Mouse (Mus musculus) hindbrain, postnatal 0 days (tissue): ENCODE measurements around the gene Hnrnpa3. TPM values are rescaled to one million over a fixed set of nuclear protein-coding genes. Genes with fewer than 3 reads are reported as not detected.
"Not testable (repeated sequence)": the region's sequence is repeated elsewhere in the genome, so short reads cannot be mapped to it uniquely, and the experiment has no call there.

ENCODE experiments used
- ATAC-seq: fragments of 200-750 bp; cut with Nextera tagmentation; 2 replicates; pipeline ENCODE4 v1.8.0; 2017; ENCODE audit warnings: mild to moderate bottlenecking, moderate TSS enrichment, moderate library complexity
- DNase-seq: peaks from one replicate; pipeline ENCODE4 v3.0.0-alpha.2; 2015; ENCODE audit warnings: low spot score
- H3K27ac ChIP-seq: fragments of 300-500 bp; sonication (generic); 2 replicates; pipeline ENCODE4 v1.5.1; 2014; ENCODE audit warnings: mild to moderate bottlenecking
- H3K27me3 ChIP-seq: fragments of 300-500 bp; sonication (generic); 2 replicates; pipeline ENCODE4 v1.6.1; 2014; ENCODE audit warnings: low read length, mixed read lengths; ENCODE audit not compliant: insufficient read depth
- H3K36me3 ChIP-seq: fragments of 300-500 bp; sonication (generic); 2 replicates; pipeline ENCODE4 v1.6.1; 2014; ENCODE audit warnings: low read length, mixed read lengths; ENCODE audit not compliant: insufficient read depth
- H3K4me1 ChIP-seq: fragments of 300-500 bp; sonication (generic); 2 replicates; pipeline ENCODE4 v1.6.1; 2014; ENCODE audit warnings: antibody characterized with exemption, low read length, mixed read lengths; ENCODE audit not compliant: insufficient read depth
- H3K4me2 ChIP-seq: fragments of 300-500 bp; sonication (generic); 2 replicates; pipeline ENCODE4 v1.6.1; 2014; ENCODE audit warnings: low read depth, mild to moderate bottlenecking, low read length, moderate library complexity, mixed read lengths
- H3K4me3 ChIP-seq: fragments of 300-500 bp; sonication (generic); 2 replicates; pipeline ENCODE4 v1.5.1; 2014; ENCODE audit warnings: low read length
- H3K9ac ChIP-seq: fragments of 300-500 bp; sonication (generic); replicated peaks from 2 replicates; pipeline ENCODE4 v1.6.1; 2014; ENCODE audit warnings: mild to moderate bottlenecking, low read length, moderate library complexity, mixed read lengths
- H3K9me3 ChIP-seq: fragments of 300-500 bp; sonication (generic); 2 replicates; pipeline ENCODE4 v1.6.1; 2016; ENCODE audit warnings: low read length, mixed read lengths
- CTCF ChIP-seq: IDR thresholded peaks from 2 replicates; pipeline ENCODE4 v1.5.1; 2016; ENCODE audit warnings: antibody characterized with exemption, control low read depth, low read depth
- WGBS: fragments of 180-500 bp; shearing (Covaris S2); extraction: QIAGEN DNeasy Blood & Tissue Kit; methylation state at CpG from one replicate; pipeline ENCODE4 v1.1.7; 2014; 5-methylcytosine and 5-hydroxymethylcytosine counted together
- polyA plus RNA-seq: library from polyadenylated mRNA; unstranded; fragments of >200 nt; fragmentation: Nextera tagmentation; extraction: Ambion mirVana; gene quantifications from 2 replicates; pipeline ENCODE4 v1.2.1, GENCODE M21; 2015
- total RNA-seq: library from RNA; depleted of rRNA; stranded (reverse); fragments of >200 nt; gene quantifications from 2 replicates; pipeline ENCODE4 v1.2.3, GENCODE M21; 2014

Hnrnpa3 gene
- total and polyA plus RNA-seq, 2 experiments from 2014 or later = 64.9 to 131 TPM

GRCm38 (mm10) chr2:75631421-75631820, 27.6 kb upstream of the Hnrnpa3 start:
- Histone ChIP-seq H3K4me1 (no peaks in the 10 kb centered on the region), H3K9me3 (no peaks in the 10 kb centered on the region), H3K4me3 (no peak overlapping the region), H3K36me3 (no peaks in the 10 kb centered on the region), H3K4me2 (no peak overlapping the region), H3K27ac (no peak overlapping the region), H3K27me3 (no peaks in the 10 kb centered on the region), H3K9ac (no peak overlapping the region)
- WGBS = 82% methylated on average over 6 of the region's 6 CpGs
- TF ChIP-seq CTCF = no peak
- no peak for DNase-seq
- no peak for ATAC-seq

GRCm38 (mm10) chr2:75632043-75632442, 27.0 kb upstream of the Hnrnpa3 start:
- Histone ChIP-seq H3K36me3 (no peaks in the 10 kb centered on the region), H3K27me3 (no peaks in the 10 kb centered on the region), H3K4me1 (no peaks in the 10 kb centered on the region), H3K4me3 (no peak overlapping the region), H3K9ac (no peak overlapping the region), H3K4me2 (no peak overlapping the region), H3K27ac (no peak overlapping the region), H3K9me3 (no peaks in the 10 kb centered on the region)
- no peak for DNase-seq
- TF ChIP-seq CTCF = no peak
- 80% methylated on average over 6 of the region's 6 CpGs for WGBS
- no peak for ATAC-seq

- ATAC-seq (no peak), DNase-seq (no peak)
- 93% methylated on average over 12 of the region's 12 CpGs for WGBS
- Histone ChIP-seq H3K9ac (no peak overlapping the region), H3K9me3 (no peaks in the 10 kb centered on the region), H3K36me3 (no peaks in the 10 kb centered on the region), H3K4me3 (no peak overlapping the region), H3K27me3 (no peaks in the 10 kb centered on the region), H3K4me1 (no peaks in the 10 kb centered on the region), H3K27ac (no peak overlapping the region), H3K4me2 (no peak overlapping the region)
- no peak for TF ChIP-seq CTCF
Measured at GRCm38 (mm10) chr2:75632721-75633181, 26.3 kb upstream of the Hnrnpa3 start.

- ATAC-seq (no peak), DNase-seq (no peak)
- Histone ChIP-seq H3K4me3 (no peak overlapping the region), H3K9me3 (no peaks in the 10 kb centered on the region), H3K36me3 (no peaks in the 10 kb centered on the region), H3K27me3 (no peaks in the 10 kb centered on the region), H3K27ac (no peak overlapping the region), H3K4me1 (no peaks in the 10 kb centered on the region), H3K4me2 (no peak overlapping the region), H3K9ac (no peak overlapping the region)
- WGBS = 78% methylated on average over 6 of the region's 6 CpGs
- TF ChIP-seq CTCF = no peak
Measured at GRCm38 (mm10) chr2:75633381-75633780, 25.7 kb upstream of the Hnrnpa3 start.

- Histone ChIP-seq H3K9me3 (no peaks in the 10 kb centered on the region), H3K27me3 (no peaks in the 10 kb centered on the region), H3K4me2 (no peak overlapping the region), H3K4me3 (no peak overlapping the region), H3K27ac (no peak overlapping the region), H3K36me3 (no peaks in the 10 kb centered on the region), H3K9ac (no peak overlapping the region), H3K4me1 (no peaks in the 10 kb centered on the region)
- no peak for TF ChIP-seq CTCF
- DNase-seq = no peak
- no peak for ATAC-seq
- WGBS = 75% methylated on average over 5 of the region's 5 CpGs
Measured at GRCm38 (mm10) chr2:75633784-75634183, 25.3 kb upstream of the Hnrnpa3 start.

- H3K4me3 ChIP-seq, H3K4me1 ChIP-seq, ATAC-seq, DNase-seq, H3K27me3 ChIP-seq, H3K4me2 ChIP-seq, H3K9ac ChIP-seq, H3K36me3 ChIP-seq, H3K9me3 ChIP-seq, H3K27ac ChIP-seq: not testable (repeated sequence)
- WGBS = 89% methylated on average over 14 of the region's 14 CpGs
Measured at GRCm38 (mm10) chr2:75634431-75634830, 24.6 kb upstream of the Hnrnpa3 start.

GRCm38 (mm10) chr2:75636261-75637054, 22.6 kb upstream of the Hnrnpa3 start:
- Histone ChIP-seq H3K4me1 (no peaks in the 10 kb centered on the region), H3K4me3 (no peak overlapping the region), H3K9me3 (no peaks in the 10 kb centered on the region), H3K27me3 (no peaks in the 10 kb centered on the region), H3K27ac (no peak overlapping the region), H3K9ac (no peak overlapping the region), H3K36me3 (no peaks in the 10 kb centered on the region), H3K4me2 (no peak overlapping the region)
- TF ChIP-seq CTCF = no peak; the same call in 1 of the 2 replicates
- no peak for DNase-seq
- 65% methylated on average over 6 of the region's 6 CpGs for WGBS
- no peak for ATAC-seq

GRCm38 (mm10) chr2:75637055-75637304, 22.1 kb upstream of the Hnrnpa3 start:
- not testable (repeated sequence) for ATAC-seq, H3K4me2 ChIP-seq, H3K9me3 ChIP-seq, DNase-seq, H3K4me3 ChIP-seq, H3K36me3 ChIP-seq, H3K27me3 ChIP-seq, H3K9ac ChIP-seq, H3K4me1 ChIP-seq, H3K27ac ChIP-seq
- 92% methylated on average over 2 of the region's 2 CpGs for WGBS
